Mouse (Mus musculus): Measurements from ENCODE around the gene Gck. TPM values are rescaled to one million over a fixed set of nuclear protein-coding genes. Genes with fewer than 3 reads are reported as not detected.
A peak's percentile ranks its signal among the peaks of the same experiment; 100 is the strongest.

Gene Gck
- polyA plus RNA-seq, 1 experiment from 2014 or later: 0.75 TPM

DNA sequence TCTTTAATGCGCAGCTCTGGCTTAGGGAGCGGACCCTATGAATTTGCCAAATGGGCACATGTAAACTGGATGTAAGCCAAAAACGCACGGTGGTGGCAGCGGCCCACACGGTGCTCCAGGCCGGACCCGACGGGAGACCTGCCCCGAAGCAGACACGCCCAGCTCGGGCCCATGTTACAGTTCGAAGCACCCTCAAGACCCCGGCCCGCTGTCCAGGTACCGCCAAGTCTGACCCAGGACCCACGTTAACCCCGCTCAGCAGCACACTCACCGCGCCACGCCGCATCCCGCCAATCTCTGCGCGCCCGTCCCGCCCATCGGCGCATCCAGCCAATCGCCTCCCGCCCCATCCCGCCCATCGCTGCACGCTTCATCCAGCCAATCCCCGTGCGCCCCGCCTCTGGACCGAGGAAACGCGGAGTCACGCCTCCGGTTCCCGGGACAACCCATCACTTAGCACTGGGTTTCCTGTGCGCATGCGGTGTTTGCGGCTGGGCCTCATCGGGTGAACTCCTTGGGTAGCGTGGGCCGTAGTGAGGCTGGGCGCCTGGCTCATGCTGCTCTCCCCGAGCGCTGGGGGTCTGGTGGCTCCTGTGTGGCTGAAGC lies 71.9 kb downstream of the Gck start, which contains the start of gene Pold2:
Gene Pold2 (minus strand): TSS at position 372 of the 606 bp plus-strand sequence.
- peak within 1 kb of the TSS; percentile 58 for H3K9ac ChIP-seq (replicated peaks; ENCODE audit: low read depth, low read length)
- peak within 1 kb of the TSS; percentile 53 for H3K4me3 ChIP-seq (ENCODE audit: low read depth, low read length)
- H3K36me3 ChIP-seq (ENCODE audit: control insufficient read depth, insufficient read depth, low read length): peaks cover 23% of the 10 kb centered on the region; the same call in 1 of the 2 replicates
- WGBS: under 1% methylated on average over 52 of the region's 52 CpGs
- H3K4me1 ChIP-seq (ENCODE audit: control insufficient read depth, insufficient read depth, low read length): peaks cover 13% of the 10 kb centered on the region
- H3K9me3 ChIP-seq (ENCODE audit: control insufficient read depth, low read depth, low read length): no peaks in the 10 kb centered on the region
- H3K27me3 ChIP-seq (ENCODE audit: control insufficient read depth, insufficient read depth, low read length): no peaks in the 10 kb centered on the region
- H3K4me2 ChIP-seq (replicated peaks; ENCODE audit: low read depth, low read length): peak within 1 kb of the TSS; percentile 75
- peak; percentile 99 for ATAC-seq (ENCODE audit: insufficient number of reproducible peaks, insufficient read depth, low FRiP score, low read depth)
- peak within 1 kb of the TSS; percentile 89 for H3K27ac ChIP-seq (ENCODE audit: low read length)

DNA sequence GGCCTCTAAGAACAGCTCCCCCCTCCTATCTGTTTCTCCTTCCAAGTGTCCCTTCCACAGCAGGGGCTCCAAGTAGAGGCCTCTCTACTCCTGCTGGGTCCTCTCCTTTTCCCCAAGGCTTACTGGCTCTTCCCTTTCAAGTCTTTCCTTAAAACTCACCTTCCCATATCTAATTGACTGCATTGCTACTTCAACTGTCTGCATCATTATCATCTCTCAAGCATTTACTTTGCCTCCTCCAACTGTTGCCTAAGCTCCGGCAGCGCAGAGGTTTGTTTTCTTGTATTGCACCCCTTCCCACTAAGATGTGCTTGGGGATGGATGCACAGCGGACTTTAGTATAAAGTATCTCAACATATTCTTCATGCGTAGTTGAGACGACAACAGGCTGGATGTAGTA lies 72.5 kb downstream of the Gck start:
- Histone ChIP-seq H3K9me3 (ENCODE audit: control insufficient read depth, low read depth, low read length) (no peaks in the 10 kb centered on the region), H3K27me3 (ENCODE audit: control insufficient read depth, insufficient read depth, low read length) (no peaks in the 10 kb centered on the region), H3K4me3 (ENCODE audit: low read depth, low read length) (peak overlapping the region; percentile 53), H3K4me1 (ENCODE audit: control insufficient read depth, insufficient read depth, low read length) (peaks cover 13% of the 10 kb centered on the region), H3K9ac (replicated peaks; ENCODE audit: low read depth, low read length) (peak overlapping the region; percentile 58), H3K36me3 (ENCODE audit: control insufficient read depth, insufficient read depth, low read length) (peaks cover 29% of the 10 kb centered on the region; the same call in 1 of the 2 replicates), H3K4me2 (replicated peaks; ENCODE audit: low read depth, low read length) (peak overlapping the region; percentile 75), H3K27ac (ENCODE audit: low read length) (no peak overlapping the region)
- 4% methylated on average over 5 of the region's 5 CpGs for WGBS
- no peak for ATAC-seq (ENCODE audit: insufficient number of reproducible peaks, insufficient read depth, low FRiP score, low read depth)

- 94% methylated on average over 9 of the region's 9 CpGs for WGBS
- peaks cover 54% of the 10 kb centered on the region for H3K36me3 ChIP-seq (ENCODE audit: control insufficient read depth, insufficient read depth, low read length)
Observed at GRCm38 (mm10) chr11:5873192-5873591, 76.7 kb downstream of the Gck start.

GRCm38 (mm10) chr11:5872707-5873106 lies 77.2 kb downstream of the Gck start:
- Histone ChIP-seq H3K4me2 (replicated peaks; ENCODE audit: low read depth, low read length) (no peak overlapping the region), H3K27ac (ENCODE audit: low read length) (no peak overlapping the region), H3K4me3 (ENCODE audit: low read depth, low read length) (no peak overlapping the region), H3K36me3 (ENCODE audit: control insufficient read depth, insufficient read depth, low read length) (peaks cover 54% of the 10 kb centered on the region), H3K9me3 (ENCODE audit: control insufficient read depth, low read depth, low read length) (no peaks in the 10 kb centered on the region), H3K27me3 (ENCODE audit: control insufficient read depth, insufficient read depth, low read length) (no peaks in the 10 kb centered on the region), H3K4me1 (ENCODE audit: control insufficient read depth, insufficient read depth, low read length) (peaks cover 8% of the 10 kb centered on the region), H3K9ac (replicated peaks; ENCODE audit: low read depth, low read length) (no peak overlapping the region)
- no peak for ATAC-seq (ENCODE audit: insufficient number of reproducible peaks, insufficient read depth, low FRiP score, low read depth)
- 92% methylated on average over 11 of the region's 11 CpGs for WGBS

More at GRCm38 (mm10) chr11:5873192-5873591, 76.7 kb downstream of the Gck start:
- ATAC-seq (ENCODE audit: insufficient number of reproducible peaks, insufficient read depth, low FRiP score, low read depth): no peak
- no peak overlapping the region for H3K4me2 ChIP-seq (replicated peaks; ENCODE audit: low read depth, low read length)
- no peak overlapping the region for H3K4me3 ChIP-seq (ENCODE audit: low read depth, low read length)
- no peaks in the 10 kb centered on the region for H3K9me3 ChIP-seq (ENCODE audit: control insufficient read depth, low read depth, low read length)
- no peak overlapping the region for H3K9ac ChIP-seq (replicated peaks; ENCODE audit: low read depth, low read length)
- H3K27ac ChIP-seq (ENCODE audit: low read length): no peak overlapping the region
- no peaks in the 10 kb centered on the region for H3K27me3 ChIP-seq (ENCODE audit: control insufficient read depth, insufficient read depth, low read length)
- peaks cover 8% of the 10 kb centered on the region for H3K4me1 ChIP-seq (ENCODE audit: control insufficient read depth, insufficient read depth, low read length)

DNA sequence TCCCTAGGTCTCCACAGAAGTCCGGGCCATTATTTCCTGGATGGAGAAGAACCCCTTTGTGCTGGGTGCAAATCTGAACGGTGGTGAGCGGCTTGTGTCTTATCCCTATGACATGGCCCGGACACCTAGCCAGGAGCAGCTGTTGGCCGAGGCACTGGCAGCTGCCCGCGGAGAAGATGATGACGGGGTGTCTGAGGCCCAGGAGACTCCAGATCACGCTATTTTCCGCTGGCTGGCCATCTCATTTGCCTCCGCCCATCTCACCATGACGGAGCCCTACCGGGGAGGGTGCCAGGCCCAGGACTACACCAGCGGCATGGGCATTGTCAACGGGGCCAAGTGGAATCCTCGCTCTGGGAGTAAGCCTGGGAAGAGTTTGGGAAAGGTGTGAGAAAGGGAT lies 79.8 kb downstream of the Gck start:
- no peaks in the 10 kb centered on the region for H3K27me3 ChIP-seq (ENCODE audit: control insufficient read depth, insufficient read depth, low read length)
- no peaks in the 10 kb centered on the region for H3K4me1 ChIP-seq (ENCODE audit: control insufficient read depth, insufficient read depth, low read length)
- H3K36me3 ChIP-seq (ENCODE audit: control insufficient read depth, insufficient read depth, low read length): peaks cover 56% of the 10 kb centered on the region
- no peak overlapping the region for H3K27ac ChIP-seq (ENCODE audit: low read length)
- H3K9me3 ChIP-seq (ENCODE audit: control insufficient read depth, low read depth, low read length): no peaks in the 10 kb centered on the region
- ATAC-seq (ENCODE audit: insufficient number of reproducible peaks, insufficient read depth, low FRiP score, low read depth): no peak
- H3K9ac ChIP-seq (replicated peaks; ENCODE audit: low read depth, low read length): no peak overlapping the region
- H3K4me3 ChIP-seq (ENCODE audit: low read depth, low read length): no peak overlapping the region
- no peak overlapping the region for H3K4me2 ChIP-seq (replicated peaks; ENCODE audit: low read depth, low read length)
- 90% methylated on average over 16 of the region's 16 CpGs for WGBS

GRCm38 (mm10) chr11:5869331-5869730 lies 80.5 kb downstream of the Gck start:
- no peak overlapping the region for H3K9ac ChIP-seq (replicated peaks; ENCODE audit: low read depth, low read length)
- no peaks in the 10 kb centered on the region for H3K27me3 ChIP-seq (ENCODE audit: control insufficient read depth, insufficient read depth, low read length)
- 92% methylated on average over 16 of the region's 16 CpGs for WGBS
- no peak overlapping the region for H3K4me3 ChIP-seq (ENCODE audit: low read depth, low read length)
- H3K36me3 ChIP-seq (ENCODE audit: control insufficient read depth, insufficient read depth, low read length): peaks cover 54% of the 10 kb centered on the region
- no peak for ATAC-seq (ENCODE audit: insufficient number of reproducible peaks, insufficient read depth, low FRiP score, low read depth)
- no peaks in the 10 kb centered on the region for H3K4me1 ChIP-seq (ENCODE audit: control insufficient read depth, insufficient read depth, low read length)
- H3K9me3 ChIP-seq (ENCODE audit: control insufficient read depth, low read depth, low read length): no peaks in the 10 kb centered on the region
- H3K4me2 ChIP-seq (replicated peaks; ENCODE audit: low read depth, low read length): no peak overlapping the region
- H3K27ac ChIP-seq (ENCODE audit: low read length): no peak overlapping the region

DNA sequence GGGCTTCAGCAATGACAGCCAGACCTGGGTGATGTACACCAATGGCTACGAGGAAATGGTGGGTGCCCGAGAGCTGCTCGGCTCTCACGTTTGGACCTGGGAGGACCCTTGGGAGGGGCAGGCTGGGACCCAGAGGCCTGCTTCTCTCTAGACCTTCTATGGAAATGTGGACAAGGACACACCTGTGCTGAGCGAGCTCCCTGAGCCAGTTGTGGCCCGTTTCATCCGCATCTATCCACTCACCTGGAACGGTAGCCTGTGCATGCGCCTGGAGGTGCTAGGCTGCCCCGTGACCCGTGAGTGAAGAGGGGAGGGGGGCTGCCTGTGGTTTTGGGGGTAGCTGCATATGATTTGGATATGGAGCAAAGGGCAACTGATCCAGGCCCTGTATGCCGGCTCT lies 81.6 kb downstream of the Gck start:
- Histone ChIP-seq H3K27ac (ENCODE audit: low read length) (no peak overlapping the region), H3K4me1 (ENCODE audit: control insufficient read depth, insufficient read depth, low read length) (no peaks in the 10 kb centered on the region), H3K27me3 (ENCODE audit: control insufficient read depth, insufficient read depth, low read length) (no peaks in the 10 kb centered on the region), H3K9ac (replicated peaks; ENCODE audit: low read depth, low read length) (no peak overlapping the region), H3K4me2 (replicated peaks; ENCODE audit: low read depth, low read length) (no peak overlapping the region), H3K9me3 (ENCODE audit: control insufficient read depth, low read depth, low read length) (no peaks in the 10 kb centered on the region), H3K4me3 (ENCODE audit: low read depth, low read length) (no peak overlapping the region), H3K36me3 (ENCODE audit: control insufficient read depth, insufficient read depth, low read length) (peaks cover 44% of the 10 kb centered on the region)
- WGBS: 92% methylated on average over 12 of the region's 12 CpGs
- no peak for ATAC-seq (ENCODE audit: insufficient number of reproducible peaks, insufficient read depth, low FRiP score, low read depth)

- Histone ChIP-seq H3K4me3 (ENCODE audit: low read depth, low read length) (no peak overlapping the region), H3K36me3 (ENCODE audit: control insufficient read depth, insufficient read depth, low read length) (peaks cover 33% of the 10 kb centered on the region), H3K27me3 (ENCODE audit: control insufficient read depth, insufficient read depth, low read length) (no peaks in the 10 kb centered on the region), H3K9me3 (ENCODE audit: control insufficient read depth, low read depth, low read length) (no peaks in the 10 kb centered on the region), H3K4me2 (replicated peaks; ENCODE audit: low read depth, low read length) (no peak overlapping the region), H3K27ac (ENCODE audit: low read length) (no peak overlapping the region), H3K9ac (replicated peaks; ENCODE audit: low read depth, low read length) (no peak overlapping the region), H3K4me1 (ENCODE audit: control insufficient read depth, insufficient read depth, low read length) (peaks cover 2% of the 10 kb centered on the region; the same call in 1 of the 2 replicates)
- ATAC-seq (ENCODE audit: insufficient number of reproducible peaks, insufficient read depth, low FRiP score, low read depth): no peak
- 85% methylated on average over 2 of the region's 2 CpGs for WGBS
Observed at GRCm38 (mm10) chr11:5867196-5867595, 82.7 kb downstream of the Gck start.

All from stomach, embryonic 14.5 days (tissue).